Mouse (Mus musculus) lung, postnatal 36 days (tissue): ENCODE results near the gene Samd4b.

ENCODE experiments used
- DNase-seq: peaks from one replicate; pipeline ENCODE4 v3.0.0; 2022; ENCODE audit warnings: mixed read lengths

The Samd4b gene

DNA sequence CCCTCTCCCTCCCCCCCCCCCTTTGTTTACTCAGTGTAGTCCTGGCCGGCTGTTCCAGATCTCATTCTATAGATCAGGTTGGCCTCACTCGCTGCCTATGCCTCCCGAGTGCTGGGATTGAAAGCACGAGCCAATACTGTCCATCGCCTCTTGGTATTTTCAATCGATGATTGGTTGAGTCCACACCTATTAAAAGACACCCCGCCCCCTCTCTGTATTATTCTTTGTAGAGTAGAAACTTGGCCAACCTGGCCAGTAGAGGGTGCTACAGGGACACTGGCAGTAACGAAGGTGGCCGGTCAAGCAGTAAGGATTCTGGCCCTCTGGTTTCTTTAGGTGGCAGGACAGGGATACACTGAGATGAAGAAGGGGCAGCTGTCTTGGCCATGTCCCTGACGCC, 107.5 kb downstream of the Samd4b start:
- DNase-seq: peak; percentile 93

DNA sequence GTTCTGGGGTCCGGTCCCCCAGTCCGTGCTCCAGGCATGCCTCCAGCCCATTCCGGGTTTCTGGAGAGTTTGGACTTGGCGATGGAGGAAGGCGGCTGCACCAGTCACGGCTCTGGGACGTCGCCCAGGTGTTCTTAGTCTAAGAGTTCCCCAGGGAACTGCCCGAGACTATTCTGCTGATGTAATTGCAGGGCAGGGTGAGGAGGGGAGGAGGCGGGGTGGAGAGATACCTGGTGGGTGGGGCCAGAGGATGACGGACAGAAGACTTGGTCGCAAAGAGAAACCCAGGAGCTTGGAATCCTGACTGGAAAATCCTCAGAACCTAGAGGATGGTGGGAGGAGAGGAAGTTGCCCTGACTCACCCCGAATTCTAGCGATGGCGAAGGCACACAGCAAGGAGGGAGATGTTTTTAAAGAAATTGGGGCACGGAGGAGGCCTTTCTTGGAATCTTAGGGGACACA, 109.9 kb downstream of the Samd4b start:
- peak; percentile 69 for DNase-seq

DNA sequence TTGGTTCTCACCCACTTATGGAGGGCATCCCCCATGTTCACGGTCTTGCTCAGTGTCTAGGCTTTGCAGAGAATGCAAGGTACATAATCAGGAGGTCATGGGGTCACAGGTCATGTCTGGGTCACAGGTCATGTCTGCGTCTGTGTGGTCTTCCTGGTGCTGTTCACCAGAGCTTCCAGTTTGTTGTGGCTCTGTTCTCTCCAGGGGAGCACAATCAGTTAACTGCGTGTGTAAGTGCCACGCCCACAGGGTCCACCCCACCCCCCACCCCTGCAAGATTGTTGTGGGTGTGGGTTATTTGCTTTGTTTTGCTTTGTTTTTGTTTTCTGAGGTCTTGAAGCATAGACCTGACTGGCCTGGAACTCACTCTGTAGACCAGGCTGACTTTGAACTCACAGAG, 113.8 kb downstream of the Samd4b start:
- DNase-seq: no peak

DNA sequence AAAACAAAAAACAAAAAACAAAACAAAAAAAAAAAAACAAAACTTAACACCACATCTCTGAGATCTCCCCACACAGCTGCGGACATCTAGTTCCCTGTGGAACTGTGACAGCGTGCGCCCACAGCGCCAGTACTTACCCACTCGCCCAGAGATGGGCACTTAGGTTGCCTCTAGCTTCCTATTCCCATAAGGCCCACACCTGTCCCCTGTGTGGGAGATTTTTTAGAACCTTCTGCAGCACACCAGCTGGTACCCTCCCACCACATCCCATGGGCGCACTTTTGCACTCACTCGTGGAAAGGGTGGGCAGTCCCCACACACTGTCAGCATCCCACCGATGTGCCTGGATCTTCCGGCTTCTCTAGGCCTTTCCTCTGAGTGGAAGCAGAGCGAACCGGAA, 115.1 kb downstream of the Samd4b start:
- DNase-seq: no peak

DNA sequence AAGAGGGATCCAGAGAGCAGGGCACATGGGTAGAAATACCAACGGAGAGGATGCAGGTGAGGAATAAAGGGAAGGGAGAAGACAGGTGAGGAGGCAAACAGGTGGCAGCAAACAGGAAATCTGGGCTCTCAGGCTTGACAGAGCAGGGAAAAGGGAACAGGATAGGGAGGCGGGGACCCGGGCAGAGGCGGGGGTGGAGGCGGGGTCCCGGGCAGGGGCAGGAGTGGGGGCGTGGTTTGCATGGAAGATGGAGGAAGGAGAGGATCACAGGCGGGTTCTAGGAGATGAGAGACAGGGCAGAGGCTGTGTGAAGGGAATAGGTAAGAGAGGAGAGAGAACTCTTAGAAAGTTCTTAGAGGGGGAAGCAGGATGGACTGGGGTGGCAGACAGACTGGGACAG, 119.1 kb downstream of the Samd4b start:
- peak; percentile 14 for DNase-seq

DNA sequence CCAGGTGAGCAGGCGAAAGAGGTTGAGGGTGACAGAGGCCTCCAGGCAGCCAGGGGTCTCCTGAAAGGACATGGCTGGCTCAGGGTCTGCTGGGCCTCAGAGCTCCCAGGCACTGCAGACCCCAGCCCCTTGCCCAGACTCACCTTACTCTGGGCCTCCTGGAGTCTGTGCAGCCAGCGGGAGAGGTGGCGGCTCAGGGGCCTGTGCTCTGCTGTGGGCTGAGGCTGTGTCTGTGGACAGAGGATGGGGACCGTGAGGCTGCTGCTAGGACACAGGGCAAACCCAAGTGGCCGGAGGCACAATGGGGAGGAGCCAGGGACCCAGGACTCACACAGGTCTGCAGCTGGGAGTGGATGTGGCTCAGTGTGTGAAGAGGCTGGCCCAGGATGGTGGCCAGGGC, 120.6 kb downstream of the Samd4b start:
- DNase-seq: no peak

DNA sequence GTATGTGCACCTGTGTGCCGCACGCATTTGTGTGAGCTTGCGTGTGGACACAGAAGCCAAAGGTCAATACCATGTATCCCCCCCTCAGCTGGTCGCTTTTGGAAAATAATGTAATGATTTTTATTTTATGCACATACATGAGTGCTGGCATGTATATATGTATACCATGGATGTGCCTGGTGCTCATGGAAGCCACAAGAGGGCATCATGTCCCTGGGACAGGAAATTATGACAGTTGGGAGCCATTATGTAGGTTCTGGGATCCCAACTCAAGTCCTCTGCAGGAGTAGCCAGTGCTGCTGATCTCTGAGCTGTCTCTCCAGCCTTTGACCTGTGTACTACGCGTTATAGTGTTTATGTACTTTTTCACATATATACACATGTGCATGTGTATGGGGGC, 121.8 kb downstream of the Samd4b start:
- DNase-seq: no peak

DNA sequence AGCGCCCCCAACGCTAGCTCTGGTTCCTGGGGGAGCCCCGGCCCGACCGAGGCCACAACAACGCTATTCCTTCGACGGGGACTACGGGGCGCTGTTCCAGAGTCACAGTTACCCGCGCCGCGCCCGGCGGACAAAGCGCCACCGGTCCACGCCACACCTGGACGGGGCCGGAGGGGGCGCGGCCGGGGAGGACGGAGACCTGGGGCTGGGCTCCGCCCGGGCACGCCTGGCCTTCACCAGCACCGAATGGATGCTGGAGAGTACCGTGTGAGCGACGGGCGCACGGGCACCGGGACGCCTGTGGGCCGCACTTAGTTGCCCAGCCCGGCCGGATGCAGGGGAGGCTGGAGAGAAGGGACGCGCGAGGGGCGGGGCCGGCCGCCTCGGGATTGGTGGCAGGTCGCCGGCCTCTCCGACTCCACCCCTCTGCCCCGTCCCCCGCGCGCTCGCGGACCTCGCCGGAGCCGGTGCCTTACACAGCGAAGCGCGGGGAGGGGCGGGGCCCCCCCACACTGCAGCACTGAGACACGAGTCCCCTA, 130.7 kb downstream of the Samd4b start:
- peak; percentile 79 for DNase-seq

DNA sequence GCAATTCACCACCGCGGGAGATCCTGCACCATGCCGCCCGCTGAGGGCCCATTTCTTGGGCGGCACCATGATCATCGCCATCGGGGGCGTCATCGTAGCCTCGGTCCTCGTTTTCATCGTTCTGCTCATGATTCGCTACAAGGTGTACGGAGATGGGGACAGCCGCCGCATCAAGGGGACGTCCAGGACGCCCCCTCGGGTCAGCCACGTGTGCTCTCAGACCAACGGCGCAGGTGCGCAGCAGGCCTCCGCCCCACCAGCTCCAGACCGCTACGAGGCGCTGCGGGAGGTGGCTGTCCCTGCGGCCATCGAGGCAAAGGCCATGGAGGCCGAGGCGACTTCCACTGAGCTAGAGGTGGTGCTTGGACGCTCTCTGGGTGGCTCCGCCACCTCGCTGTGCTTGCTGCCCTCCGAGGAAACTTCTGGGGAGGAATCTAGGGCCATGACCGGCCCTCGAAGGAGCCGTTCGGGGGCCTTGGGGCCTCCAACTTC, 131.2 kb downstream of the Samd4b start:
- DNase-seq: no peak

DNA sequence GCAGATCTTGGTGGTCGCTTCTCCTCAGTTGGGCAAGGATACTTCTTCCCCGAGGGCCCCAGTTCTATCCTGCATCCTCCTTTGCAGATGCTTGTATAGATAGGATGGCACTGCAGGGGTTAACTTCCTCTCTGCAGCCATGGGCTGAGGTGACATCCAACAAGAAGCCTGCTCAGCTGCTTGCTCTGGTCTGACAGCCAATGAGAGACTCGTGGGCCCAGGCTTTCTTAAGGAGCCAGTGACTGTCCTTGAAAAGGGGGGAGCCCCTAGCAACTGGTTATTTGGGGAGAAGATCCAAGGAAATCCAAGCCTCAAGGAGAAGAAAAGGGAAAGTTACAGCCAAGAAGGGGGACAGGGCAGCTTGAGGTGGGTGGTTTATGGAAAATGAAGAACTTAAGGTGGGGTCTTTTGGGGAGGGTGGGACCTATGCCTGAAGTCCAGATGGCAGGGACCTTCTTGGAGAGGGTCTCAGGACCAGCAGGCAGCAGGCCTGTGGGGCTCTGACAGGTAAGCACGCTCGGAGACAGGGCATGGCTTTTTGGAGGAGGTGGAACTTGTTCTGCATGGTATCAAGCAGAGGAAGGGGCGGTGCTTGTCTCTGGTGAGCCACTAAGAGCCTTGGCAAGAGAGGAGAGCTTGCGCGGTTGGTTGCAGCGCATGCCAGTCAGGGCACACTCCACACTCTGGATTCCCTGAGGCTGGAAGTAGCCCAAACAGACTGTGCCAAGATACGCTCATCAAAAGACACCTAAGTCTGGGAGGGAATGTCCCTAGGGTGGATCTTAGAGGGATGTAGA, 133.3 kb downstream of the Samd4b start:
- peak; percentile 82 for DNase-seq

DNA sequence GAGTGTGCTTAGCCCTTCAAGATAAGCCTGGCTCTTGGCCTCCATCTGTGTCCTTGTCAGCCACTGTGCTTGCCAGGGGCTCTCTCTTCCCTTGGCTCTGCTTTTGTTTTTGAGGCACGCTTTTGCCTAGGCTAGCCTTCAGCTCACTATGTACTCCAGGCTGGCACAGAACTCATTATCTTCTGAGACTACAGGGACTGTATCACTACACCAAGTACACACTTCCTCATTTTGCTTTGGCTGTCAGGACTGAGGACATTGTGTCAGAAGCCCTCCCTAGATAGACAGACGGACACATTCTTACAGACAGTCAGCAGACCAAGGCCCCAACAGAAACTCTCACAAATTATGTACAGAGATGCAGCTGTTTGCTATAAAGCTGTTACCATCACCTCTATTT, 135.2 kb downstream of the Samd4b start:
- DNase-seq: no peak

DNA sequence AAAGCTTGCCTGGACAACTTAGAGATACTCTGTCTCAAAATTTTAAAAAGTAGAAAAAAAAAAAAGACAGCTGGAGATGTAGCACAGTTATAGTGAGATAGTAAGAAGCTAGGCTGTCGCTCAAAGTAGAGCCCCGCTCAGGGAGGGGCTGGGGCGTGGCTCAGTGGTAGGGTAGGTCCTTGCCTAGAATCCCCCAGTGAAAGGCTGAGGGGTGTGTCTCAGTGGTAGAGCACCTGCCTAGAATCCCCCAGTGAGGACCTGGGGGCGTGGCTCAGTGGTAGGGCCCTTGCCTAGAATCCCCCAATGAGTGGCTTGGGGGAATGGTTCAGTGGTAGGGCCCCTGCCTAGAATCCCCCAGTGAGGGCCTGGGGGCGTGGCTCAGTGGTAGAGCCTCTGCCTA, 137.6 kb downstream of the Samd4b start:
- no peak for DNase-seq

DNA sequence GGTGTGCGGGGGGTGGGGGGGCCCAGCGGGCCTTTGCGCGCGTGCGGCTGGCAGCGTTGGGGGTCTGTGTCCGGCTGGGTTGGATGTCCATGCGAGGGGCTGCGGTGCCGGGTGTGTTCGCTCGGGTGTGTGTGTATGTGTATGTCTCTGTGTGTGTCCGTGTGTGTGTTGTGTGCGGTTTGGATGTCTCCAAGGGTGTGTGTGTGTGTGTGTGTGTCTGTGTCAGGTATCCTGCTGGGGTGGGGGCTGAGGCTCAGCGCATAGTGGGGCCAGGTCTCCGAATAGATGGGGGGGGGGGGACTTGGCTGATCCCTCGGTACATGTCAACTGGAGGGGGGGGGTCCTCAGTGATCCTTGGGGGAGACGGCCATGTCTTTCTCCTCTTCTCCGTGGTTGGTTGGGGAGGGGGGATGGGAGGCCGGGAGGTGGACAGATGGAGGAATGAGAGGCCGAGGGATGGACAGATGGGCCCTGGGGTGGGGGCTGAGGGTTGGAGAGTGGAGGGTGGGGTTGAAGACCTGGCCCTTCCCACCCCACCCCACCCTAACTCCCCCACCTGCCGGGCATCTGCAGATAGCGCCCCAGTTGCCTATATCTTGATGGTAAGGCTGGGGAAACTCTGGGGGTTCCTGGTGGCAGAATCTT, 145.5 kb downstream of the Samd4b start:
- no peak for DNase-seq

DNA sequence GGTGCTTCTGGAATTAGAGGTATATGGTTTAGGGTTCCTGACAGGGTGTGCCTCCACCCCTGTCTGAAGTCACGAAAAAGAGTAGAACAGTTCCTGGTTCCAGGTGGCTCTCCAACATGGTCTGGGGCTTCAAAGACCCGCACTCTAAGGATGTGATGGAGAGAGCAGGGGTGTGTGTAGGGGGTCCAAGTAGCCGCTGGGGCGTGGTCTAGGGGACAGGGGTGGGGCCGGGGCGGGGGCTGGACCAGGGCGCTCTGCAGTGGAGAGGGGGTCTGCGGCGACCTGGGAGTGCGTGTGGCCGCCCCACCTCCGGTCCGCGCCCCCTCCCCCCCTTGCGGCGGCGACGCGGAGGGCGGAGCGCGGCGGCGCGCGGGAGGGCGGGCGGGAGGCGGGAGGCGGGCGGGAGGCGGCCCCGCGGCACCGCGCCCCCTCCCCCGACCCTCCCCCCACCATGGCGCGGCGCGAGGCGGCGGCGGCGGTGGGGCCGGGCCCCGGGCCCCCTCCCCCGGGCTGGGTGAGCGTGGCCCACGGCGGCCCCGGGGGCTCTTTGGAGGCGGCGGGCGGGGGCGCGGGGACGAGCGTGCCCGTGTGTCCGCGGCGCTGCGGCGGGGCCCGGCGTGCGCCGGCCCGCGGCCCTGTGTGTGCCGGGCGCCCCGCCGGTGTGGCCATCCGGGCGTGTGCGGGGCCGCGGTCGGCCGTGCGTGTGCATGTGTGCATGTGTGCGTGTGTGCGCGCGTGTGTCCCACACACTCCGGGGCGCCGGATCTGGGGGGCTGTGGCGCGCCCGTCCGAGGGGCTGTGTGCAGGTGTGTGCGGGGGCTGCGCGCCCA, 146.2 kb downstream of the Samd4b start, which contains the start of gene Lrfn1:
TSS of gene Lrfn1 (plus strand) at position 450 of the 830 bp plus-strand sequence.
- peak; percentile 15 for DNase-seq

DNA sequence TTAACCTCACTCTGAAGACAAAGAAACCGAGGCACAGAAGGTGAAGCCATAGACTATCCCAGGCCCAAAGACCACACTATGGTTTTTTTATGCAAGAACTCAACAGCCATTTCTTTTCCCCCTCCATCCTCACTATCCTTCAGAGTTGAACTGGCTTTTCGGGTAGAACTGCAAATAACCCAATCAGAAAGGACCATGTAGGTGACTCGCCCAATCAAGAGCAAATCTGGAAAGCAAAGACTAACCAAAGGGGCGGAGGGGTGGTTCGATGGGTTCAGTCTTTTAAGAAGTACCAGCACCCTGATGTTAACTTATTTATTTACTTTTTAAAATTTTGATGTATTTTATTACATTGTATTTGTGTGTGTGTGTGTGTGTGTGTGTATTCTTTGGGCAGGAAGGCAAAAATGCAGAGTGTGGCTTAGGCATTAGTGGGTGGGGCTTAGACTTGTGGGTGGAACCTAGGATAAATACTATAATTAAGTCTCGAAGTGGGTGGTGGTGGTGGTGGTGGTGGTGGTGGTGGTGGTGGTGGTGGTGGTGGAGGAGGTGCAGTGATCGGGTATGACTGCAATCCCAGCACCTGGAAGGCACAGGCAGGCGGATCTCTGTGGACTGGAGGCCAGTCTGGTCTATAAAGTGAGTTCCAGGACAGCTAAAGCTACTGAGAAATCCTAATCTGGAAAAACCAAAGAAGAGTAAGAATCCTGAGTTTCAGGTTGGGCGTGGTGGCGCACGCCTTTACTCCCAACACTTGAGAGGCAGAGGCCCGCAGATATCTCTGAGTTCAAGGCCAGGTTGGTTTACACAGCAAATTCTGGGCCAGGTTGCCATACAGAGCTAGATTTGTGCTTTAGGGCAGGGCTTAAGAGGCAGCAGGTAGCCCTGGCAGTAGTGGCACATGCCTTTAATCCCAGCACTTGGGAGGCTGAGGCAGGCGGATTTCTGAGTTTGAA, 149.8 kb downstream of the Samd4b start:
- DNase-seq: no peak

DNA sequence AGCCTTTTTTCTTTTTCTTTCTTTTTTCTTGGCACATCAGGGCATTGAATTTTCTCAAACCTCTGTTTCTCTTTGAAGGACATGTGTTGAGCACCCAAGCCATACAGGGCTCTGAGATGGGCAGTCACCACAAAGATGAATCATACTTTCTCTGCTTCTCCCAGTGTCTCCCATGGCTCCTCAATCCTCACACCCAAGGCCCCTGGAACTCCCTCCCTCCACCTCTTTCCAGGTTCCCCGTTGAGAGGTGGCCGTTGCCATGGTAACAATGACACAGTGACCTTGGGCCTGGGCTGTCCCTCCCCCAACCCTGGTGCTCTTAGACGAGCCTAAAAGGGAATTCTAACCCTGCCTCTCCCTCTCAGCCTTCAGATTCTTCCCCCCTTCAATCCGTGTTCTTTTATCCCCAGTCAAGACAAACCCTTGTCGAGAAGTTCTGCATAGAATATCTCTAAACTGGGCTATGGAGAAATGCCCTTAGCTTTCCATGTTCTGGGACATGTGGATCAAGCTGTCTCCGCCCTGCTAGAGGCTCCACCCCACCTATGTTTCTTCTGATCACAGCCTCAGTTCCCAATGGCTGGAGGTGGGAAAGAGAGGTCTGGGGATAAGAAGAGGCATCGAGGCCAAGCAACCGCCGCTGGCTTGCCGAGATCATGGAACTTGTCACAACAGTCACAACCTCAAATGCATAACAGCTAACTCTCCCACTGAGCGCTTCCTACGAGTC, 150.7 kb downstream of the Samd4b start:
- DNase-seq: no peak

DNA sequence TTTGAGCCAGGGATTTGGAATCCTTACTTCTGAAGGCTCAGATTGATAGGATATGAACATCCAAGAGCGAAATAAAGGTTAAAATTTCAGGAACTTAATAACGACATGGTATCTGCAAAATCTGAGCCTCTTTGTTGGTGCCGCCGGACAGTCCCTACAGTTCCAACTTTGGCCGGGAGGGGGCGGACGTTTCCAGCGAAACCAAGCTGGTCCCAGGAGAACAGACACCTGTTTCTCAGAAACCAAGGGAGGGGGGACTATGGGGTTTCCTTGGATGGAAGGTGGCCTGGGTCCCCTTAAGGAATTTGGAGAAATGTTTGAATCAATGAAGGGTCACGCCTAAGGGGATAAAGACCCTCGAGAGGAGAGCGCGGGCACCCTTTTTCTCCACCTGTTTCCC, 151.5 kb downstream of the Samd4b start:
- DNase-seq: peak; percentile 88

DNA sequence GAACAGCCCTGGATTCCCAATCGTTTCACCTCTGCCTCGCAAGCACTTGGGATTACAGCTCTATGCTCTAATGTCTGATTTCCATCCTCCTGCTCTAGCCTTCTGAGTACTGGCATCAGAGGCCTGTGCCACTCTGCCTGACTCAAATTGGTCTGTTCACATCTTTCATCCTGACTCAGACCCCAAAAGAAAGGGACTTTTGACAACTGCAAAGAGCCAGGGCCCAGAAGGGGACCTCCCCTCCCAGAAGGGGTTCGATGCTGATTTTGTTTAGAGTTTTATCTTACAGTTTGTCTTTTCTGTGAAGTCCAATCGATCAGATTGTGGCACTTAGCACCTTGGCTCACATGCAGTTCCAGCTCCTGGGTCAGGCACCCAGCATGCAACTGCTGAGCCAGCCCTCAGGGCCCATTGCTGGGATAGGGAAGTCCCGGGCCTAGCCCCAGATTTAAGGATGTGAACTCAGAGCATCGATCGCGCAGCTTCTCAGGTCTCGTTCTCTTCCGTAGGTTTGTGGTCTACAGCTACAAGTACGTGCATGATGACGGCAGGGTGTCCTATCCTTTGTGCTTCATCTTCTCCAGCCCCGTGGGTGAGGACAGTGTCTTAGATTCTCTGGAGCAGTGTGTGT, 153.5 kb downstream of the Samd4b start:
- DNase-seq: no peak

DNA sequence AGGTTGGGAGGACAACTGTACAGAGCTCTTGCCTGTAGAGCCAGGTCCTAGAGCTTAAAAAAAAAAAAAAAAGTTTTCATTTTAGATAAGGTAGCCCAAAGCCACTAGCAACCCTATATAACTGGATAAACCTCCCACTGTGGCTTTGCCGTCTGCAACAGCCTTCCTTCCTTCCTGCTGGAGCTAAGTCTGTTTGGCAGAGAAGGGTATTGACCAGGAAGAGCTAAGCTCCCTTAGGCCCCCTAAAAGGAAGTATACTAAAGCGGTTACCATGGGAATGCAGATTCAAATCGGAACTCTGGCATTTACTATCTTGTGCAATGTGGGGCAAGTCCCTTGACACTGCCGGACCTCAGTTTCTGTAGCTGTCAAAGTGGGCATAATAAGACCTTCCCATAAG, 155.3 kb downstream of the Samd4b start:
- peak; percentile 49 for DNase-seq

DNA sequence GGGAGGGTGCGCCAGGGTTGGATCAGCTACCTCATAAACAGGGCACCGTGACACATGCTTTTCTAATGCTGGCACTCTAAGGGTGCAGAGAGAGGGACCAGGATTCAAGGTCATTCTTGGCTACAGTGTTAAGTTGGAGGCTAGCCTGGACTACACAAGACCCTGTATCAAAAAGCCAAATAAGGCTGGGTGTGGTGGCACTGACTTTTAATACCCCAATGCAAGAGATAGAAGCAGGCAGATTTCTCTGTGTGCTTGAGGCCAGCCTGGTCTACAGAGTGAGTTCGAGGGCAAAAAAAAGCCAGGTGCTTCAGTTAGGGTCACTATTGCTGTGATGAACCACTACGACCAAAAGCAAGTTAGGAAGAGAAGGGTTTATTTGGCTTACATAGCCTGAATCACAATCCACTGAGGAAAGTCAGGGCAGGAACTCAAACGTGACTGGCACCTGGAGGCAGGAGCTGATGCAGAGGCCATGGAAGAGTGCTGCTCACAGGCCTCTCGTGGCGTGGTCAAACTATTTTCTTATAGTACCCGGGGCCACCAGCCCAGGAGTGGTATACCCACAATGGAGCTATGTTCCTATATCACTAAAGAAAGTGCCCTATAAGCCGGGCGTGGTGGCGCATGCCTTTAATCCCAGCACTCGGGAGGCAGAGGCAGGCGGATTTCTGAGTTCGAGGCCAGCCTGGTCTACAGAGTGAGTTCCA, 156.0 kb downstream of the Samd4b start:
- no peak for DNase-seq
